Mouse (Mus musculus): ENCODE data around the gene Sox14. TPM values are rescaled to one million over a fixed set of nuclear protein-coding genes. Genes with fewer than 3 reads are reported as not detected.
A peak's percentile ranks its signal among the peaks of the same experiment; 100 is the strongest.

Sox14 gene
- total RNA-seq, 1 experiment from 2014 or later: not detected

DNA sequence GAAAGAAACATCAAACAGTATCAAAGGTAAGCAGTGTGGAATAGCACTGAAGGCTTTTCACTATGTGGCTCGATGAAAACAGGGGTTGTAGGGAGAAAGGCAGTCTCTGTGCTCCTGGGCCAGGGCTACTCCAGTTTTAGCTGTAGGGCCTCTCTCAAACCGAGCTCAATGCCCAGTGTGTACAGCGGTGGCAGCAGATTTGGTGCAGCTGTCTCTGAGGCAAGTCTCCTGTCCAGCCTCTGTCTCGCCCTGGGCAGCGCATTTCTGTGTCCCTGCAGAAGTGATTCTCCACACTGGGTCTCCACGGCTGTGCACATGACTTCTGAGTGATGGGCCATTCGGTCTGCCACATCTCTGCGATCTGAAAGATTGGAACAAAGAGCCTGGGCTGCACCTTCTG, 27.6 kb downstream of the Sox14 start:
- DNase-seq: no peak

DNA sequence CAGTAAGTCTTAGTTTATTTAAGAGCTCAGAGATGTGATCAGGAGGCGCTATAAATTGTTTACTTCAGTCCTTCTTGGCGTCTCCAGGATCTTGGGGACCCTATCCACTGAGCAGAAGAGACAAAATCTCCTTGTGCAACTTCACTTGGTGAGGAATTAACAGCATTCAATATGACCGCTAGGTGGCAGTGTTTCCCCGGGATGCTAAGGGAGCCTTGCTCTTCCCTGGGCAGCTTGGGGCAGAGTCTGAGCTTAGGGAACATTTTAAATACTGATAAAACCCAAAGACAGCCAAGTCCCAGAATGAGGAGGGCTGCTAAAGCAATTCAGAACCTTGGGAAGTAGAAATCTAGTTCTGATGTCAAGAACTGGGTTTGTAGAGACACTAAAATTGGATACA, 29.1 kb downstream of the Sox14 start:
- peak; percentile 82 for DNase-seq

DNA sequence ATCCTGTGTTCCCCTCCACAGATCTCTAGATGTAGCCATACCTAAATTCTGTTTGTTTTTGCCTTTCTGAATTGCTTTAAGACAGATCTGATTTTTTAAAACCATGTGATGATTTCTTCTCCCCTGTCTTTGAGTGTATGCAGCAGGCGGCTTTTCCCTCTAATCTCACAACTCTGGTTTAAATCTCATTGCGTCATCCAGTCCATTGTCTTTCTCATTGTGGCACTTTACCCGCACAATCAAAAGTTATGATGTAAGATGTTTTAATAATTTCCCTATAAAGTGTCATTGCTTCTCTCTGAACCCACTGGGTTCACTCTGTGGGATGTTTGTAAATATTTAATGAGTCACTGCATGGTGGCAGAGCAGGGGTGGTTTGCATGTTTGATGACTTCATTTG, 36.6 kb downstream of the Sox14 start:
- DNase-seq: no peak

DNA sequence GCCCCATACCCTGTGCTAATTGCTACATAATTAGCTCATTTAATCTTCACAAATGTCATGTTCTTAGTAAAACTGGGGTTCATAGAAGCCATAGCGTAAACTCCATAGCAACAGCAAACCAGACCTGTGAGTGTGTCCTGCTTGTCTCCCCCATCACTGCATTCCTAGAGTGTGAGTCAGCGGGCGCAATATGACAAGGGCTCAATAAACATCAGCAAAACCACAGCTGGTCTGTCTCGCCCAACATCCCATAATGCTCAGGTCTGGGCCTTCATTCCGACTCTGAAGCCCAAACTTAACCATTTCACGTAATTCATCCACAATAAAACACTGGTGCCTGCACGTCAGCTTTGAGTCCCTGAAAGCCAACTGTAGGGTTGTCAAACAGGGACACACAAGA, 37.1 kb downstream of the Sox14 start:
- DNase-seq: no peak

DNA sequence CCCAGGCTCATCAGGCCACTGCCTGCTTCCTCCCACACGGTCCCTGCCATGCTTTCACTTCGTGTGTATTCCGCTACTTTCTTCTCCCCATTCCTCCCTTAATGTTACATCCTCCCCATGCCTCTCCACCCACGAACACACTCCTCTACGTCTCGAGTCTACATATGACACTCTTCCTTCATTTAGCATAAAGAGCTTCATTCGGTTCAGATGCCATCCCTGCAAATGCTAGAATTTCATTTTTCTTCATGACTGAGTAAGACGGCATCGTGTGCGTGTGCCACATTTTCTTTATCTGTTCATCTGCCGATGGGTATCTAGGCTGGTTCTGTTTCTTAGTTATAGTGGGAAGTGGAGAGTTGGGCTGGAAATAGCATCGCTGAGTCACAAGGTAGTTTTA, 39.3 kb downstream of the Sox14 start:
- DNase-seq: no peak

DNA sequence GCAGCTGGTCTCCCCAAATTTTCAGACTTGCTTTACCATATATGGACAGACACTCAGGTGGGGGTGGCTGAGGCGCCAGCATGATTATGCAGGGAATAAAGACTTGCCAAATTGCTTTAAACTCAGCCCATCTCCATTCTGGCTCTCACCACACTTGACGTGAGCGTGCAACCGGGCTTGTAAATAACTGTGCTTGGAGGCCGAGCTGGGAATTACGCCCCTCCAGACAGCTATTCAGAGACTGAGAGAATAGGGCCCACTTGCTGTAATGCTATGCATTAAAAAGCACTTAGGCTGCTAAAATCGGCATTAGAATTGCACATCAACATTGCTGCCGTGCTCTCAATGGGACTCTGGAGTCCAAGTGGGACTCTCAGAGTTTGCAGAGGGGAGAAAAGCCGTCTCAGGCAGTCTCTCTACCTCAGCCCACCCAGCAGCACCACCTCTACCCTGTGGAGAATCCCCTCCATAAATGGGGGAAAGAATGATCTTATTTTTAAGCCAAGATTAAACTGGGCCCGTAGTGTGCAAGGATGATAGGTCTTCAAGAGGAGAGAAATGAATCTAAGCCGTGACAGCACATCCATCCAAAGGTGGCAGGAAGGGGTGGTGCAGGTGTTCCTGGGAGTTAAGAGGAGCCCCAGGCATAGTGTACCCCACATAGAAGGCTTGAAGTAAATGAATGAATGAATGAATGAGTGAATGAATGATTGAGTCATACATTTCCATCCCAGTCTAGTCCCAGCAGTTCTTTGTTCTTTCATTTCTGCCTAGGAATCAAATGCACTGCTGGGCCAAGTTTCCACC, 40.1 kb downstream of the Sox14 start:
- DNase-seq: no peak

Other genes with a start within 250 kb of the Sox14 start
- 5.1 TPM in 2 replicates for gene Dzip1l, start 246.7 kb downstream of the Sox14 start, total RNA-seq (2021)
- not detected in 2 replicates for gene Cldn18, start 158.9 kb downstream of the Sox14 start, total RNA-seq (2021)

All from adrenal gland, postnatal 14 days (tissue).